Mouse (Mus musculus) lung, postnatal 10 days (tissue): ENCODE results near the gene Lmo7.

Experiments
- DNase-seq: peaks from one replicate; pipeline ENCODE4 v3.0.0; 2021

Gene Lmo7

GRCm38 (mm10) chr14:101838231-101838839 is 108.6 kb downstream of the Lmo7 start:
- DNase-seq = no peak

DNA sequence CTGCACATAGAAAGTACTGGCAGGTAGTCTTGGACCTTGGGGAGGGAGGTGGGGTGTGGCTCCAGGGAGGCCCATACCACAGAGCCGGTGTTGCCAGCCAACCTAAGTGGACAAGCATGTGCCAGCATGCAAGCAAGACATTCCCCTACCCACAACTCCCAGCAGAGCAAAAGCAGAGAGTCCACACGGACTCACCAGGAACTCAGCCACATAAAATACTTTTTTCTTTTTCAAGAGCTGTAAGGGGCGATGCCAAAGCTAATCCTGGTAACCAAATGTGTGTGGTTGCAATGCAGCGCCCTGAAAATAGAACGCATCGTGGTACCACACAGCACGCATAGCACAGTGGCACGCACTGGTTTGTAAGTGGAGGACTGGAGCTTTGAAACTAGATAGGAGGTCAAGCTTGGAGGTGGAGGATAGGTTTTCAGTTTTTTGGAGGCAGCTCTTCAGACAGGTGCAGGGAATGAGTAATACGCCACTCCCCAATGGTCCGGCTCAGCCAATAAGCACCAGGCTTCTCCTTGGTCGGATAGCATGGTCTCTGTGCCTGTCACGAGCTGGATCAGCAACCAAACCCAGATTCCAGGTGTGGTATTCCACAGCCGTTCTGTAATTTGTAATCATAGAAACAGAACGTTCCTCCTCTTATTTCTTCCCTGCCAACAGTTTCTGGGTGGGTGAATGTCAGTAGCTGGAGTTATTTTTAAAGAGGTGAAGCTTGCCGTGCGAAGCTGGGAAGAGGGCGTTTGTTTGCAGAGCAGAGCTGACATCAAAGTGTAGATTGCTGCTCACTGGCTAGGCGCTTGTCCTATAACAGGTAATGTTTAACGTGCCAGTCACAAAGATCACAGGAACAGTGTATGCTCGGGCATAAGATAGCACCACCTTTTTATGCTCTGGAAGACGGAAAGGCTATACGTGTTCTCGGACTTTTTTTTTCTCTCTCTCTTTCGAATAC is 110.3 kb downstream of the Lmo7 start:
- DNase-seq = peak; percentile 58

GRCm38 (mm10) chr14:101841271-101841670 is 111.5 kb downstream of the Lmo7 start:
- no peak for DNase-seq

GRCm38 (mm10) chr14:101842521-101842920 is 112.8 kb downstream of the Lmo7 start:
- no peak for DNase-seq

- DNase-seq = no peak
These were observed 113.7 kb downstream of the Lmo7 start for GRCm38 (mm10) chr14:101843443-101843842.

DNA sequence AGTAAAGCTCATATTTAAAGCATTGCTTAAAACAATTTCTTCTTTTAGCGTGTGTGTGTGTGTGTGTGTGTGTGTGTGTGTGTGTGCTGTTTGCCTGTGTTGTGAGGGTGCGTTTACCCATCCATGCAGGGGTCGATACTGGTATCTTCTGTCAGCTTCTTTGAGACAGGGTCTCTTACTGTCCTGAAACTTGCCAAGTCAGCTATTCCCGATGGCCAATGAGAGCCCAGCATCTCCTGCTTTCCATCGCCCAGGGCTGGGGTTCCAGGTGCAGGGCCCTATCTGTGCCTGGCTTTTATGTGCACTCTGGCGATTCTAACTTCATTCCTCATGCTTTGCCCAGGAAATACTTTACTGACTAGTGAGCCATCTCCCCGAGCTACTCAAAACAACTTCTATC is 114.7 kb downstream of the Lmo7 start:
- no peak for DNase-seq

DNA sequence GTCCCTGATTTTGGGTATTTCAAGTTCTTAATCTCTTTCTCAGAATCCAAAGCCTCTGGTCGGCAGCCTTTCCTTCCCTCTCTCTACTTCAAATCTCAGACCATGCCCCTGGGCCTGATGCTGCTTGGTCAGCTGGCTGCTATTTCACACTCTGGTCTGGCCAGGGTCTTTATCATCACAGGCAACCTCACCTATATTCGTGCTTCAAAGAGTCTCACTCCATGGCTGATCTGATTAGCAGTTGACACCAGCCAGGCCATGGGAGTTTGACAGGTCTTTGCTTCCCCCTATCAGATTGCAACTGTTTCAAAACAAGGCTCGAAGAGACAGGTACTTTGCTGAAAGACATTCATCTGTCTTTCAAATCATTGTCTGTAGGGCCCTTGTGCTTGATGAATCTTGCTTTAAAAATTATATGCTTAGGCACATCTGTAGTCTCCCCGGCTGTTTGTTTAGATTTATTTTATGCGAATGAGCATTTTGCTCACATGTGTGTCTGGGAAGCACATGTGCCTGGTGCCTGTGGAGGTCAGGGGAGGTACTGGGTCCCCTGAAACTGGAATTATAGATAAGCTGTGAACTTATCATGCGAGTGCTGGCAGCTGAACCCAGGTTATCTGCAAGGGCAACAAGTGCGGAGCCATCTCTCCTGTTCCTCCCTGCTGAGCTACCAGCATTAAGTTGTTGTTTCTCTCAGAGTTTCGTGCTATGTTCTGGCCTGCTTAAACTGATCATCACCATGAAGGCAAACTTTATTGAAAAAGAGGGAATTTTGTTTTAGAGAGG is 116.5 kb downstream of the Lmo7 start:
- no peak for DNase-seq

GRCm38 (mm10) chr14:101847520-101847919 is 117.8 kb downstream of the Lmo7 start:
- DNase-seq = no peak

- DNase-seq = no peak
These were observed 122.9 kb downstream of the Lmo7 start for GRCm38 (mm10) chr14:101852584-101853195.

DNA sequence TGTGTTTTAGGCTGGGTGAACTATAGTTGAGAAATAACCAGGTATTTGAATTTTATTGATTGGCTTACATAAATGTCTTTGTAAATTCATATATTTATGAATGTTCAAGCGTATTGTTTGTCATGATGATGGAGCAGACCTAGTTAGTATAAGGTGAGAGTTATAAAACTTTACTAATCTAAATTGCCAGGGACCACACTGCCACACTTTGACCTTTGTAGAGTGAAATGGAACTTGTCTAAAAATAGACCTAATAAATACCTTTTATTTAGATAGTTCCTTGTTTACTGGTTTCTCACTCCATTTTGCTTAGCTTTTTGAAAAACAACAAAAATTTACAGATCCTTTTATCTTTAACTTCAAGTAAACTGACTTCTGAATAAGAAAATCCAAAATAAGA is 123.5 kb downstream of the Lmo7 start:
- DNase-seq = no peak

DNA sequence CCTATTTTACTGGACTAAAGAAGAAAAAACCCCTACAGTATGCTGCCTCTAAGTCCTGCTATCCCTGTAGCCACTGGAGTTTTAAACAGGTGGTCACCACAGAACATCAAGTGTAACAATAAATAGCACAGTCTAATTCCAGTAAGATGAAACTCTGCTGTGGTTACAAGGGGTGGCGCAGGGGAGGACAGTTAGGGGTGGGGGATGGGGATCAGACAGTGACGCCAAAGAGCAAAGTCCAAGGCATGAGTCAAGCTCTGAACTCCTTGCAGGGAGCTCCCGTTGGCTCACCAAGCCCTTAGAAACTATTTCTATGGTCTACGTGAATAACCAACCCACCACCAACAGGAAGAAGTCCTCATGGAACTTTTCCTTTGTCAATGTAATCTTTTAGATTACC is 124.0 kb downstream of the Lmo7 start:
- DNase-seq = no peak

- DNase-seq = no peak
These were observed 124.5 kb downstream of the Lmo7 start for GRCm38 (mm10) chr14:101854226-101854625.

GRCm38 (mm10) chr14:101859305-101859886 is 129.6 kb downstream of the Lmo7 start:
- DNase-seq = peak; percentile 71

GRCm38 (mm10) chr14:101862088-101862487 is 132.3 kb downstream of the Lmo7 start:
- DNase-seq = no peak

DNA sequence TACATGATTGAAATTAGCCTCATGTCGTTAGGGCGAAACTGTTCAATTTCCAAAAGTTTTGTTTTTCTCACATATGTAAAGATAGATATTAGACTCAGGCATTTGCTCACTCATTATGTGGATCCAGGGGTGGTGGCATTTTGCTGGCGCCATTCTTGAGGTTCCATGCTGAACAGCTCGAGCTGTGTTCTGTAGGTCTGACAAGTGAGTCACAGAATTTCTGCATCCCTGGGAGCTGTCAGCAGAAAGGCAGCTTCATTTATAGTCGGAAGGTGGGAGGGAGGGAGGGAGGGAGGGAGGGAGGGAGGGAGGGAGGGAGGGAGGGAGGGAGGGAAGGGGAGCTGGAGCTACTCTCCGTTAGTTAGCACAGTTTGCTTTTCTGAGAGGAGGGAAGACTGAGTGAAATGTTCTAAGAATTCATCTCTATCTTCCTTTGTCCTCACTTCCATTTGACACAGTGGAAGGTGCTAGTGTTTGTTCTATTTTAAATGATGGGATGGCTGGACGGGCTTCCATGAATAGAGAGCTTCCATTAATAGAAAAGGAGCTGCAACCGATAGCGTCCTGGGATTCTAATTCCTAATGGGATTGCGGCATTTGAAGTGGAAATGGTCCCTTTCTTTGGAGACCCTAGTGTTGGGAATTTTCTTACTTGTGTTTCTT is 137.4 kb downstream of the Lmo7 start:
- DNase-seq = no peak

- peak; percentile 72 for DNase-seq
These were observed 139.4 kb downstream of the Lmo7 start for GRCm38 (mm10) chr14:101869145-101869544.

DNA sequence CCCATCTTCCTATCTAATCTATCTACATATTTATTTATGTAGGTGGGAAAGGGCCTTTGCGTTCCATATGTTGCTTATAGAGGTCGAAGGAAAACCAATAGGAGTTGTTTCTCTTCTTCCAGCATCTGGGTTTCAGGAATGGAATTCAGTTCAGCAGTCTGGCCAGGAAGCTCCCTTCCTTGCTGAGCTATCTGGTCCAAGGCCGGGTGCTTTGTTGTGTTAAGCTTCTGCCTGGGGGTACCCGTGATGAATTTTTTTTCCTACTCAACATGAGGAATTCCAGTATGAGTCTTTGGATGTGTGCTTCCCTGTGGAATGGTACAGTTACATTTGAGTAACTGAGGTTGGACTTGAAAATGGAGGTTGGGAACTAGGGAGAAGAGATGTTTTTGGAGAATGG is 139.9 kb downstream of the Lmo7 start:
- DNase-seq = no peak

DNA sequence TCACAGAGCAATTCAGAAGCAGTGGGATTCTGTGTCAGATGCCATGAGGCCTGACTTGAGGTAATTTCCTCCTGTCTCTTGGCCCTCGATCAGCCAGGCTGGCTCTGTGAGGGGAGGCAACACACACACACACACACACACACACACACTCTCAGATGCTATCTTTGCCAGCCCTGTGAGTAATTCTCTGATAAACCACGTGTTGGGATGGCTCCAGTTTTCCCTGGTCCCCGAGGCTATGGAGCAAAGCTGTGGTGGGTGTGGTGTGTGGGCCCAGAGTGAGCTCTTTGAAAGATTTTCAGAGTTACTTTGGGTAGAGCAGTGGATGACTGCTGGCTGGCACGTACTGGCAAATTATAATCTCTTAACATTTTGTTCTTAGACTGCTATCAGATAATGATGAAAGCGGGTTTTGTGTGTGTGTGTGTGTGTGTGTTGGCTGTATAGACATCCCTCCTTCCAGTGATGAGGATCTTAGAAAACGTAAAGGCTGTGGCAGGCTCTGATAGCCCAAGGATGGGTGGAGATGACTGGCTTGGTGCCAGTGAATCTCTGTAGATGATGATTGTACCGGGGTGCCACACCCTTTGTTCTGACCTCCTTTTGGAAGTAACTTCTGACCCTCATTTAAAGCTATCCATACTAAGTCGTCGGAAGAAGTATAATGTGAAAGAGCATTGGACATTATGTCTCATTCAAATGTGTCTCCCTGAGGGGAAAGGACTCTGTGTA is 140.6 kb downstream of the Lmo7 start:
- DNase-seq = peak; percentile 42

- no peak for DNase-seq
These were observed 143.1 kb downstream of the Lmo7 start for GRCm38 (mm10) chr14:101872846-101873245.

DNA sequence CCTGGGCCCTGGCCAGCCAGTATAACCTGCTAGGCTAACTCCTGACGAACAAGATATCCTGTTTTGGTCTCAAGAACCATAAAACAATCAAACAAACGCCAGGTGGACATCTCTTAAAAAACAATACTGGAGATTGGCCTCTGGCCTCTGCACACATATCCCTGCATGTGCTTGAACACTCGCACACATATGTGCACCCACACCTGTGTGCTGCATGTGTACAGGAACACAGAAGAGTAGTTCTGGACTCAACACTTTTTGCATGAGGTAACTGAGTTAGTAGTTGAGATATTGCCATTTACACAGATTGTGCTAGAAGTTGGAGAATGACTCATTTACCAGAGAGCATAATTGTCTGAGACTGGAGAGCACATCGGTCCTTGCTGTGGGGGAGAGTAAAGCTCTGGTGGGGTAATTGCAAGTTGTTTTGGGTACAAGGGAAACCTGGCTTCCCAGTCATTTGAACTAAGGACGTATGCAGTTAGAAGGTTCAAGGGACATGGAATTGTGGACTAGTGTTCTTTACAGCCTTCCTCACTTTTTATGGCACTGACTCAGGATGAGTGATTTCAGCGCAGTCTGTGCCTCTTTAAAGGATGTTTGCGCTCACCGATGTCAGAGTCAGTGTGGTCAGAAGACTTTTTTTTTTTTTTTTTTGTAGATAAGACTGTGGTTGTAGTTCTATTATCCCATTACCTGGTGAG is 148.7 kb downstream of the Lmo7 start:
- no peak for DNase-seq
